Mouse (Mus musculus) MEL (cell line): ENCODE data around the gene Smim5. TPM values are rescaled to one million over a fixed set of nuclear protein-coding genes. Genes with fewer than 3 reads are reported as not detected.

Experiments used
- DNase-seq: peaks from one replicate; pipeline ENCODE4 v3.0.0; 2011; ENCODE audit warnings: low read depth, low spot score
- H3K27ac ChIP-seq: 2 replicates; pipeline ENCODE4 v1.5.1; 2012; ENCODE audit warnings: low read depth, mild to moderate bottlenecking, control low read depth, low read length, moderate library complexity; ENCODE audit not compliant: control insufficient read depth
- H3K27me3 ChIP-seq, 2 experiments: fragments of 150-350 bp in 1 of 2; sonication (generic) in 1 of 2; 2 replicates each; pipeline ENCODE4 v1.6.1; 2012; ENCODE audit warnings: low read length in 2 of 2, mild to moderate bottlenecking in 2 of 2, improper control_type of control experiment in 1 of 2, moderate library complexity in 1 of 2; ENCODE audit not compliant: insufficient read depth in 2 of 2, control insufficient read depth in 1 of 2
- H3K36me3 ChIP-seq, 2 experiments: 2 replicates each; pipeline ENCODE4 v1.6.1; 2012 to 2014; ENCODE audit warnings: low read length in 2 of 2, improper control_type of control experiment in 1 of 2, inconsistent platforms in 1 of 2, mild to moderate bottlenecking in 1 of 2; ENCODE audit not compliant: insufficient read depth in 2 of 2, control insufficient read depth in 1 of 2
- H3K4me1 ChIP-seq, 2 experiments: fragments of 150-350 bp in 1 of 2; sonication (generic) in 1 of 2; 2 replicates each; pipeline ENCODE4 v1.6.1; 2012; ENCODE audit warnings: low read length in 2 of 2, improper control_type of control experiment in 1 of 2, mild to moderate bottlenecking in 1 of 2; ENCODE audit not compliant: insufficient read depth in 2 of 2, control insufficient read depth in 1 of 2
- H3K4me3 ChIP-seq, 2 experiments: fragments of 150-350 bp in 1 of 2; sonication (generic) in 1 of 2; 2 replicates each; pipeline ENCODE4 v1.5.1; 2012; ENCODE audit warnings: low read depth in 2 of 2, low read length in 2 of 2, mild to moderate bottlenecking in 2 of 2, moderate library complexity in 2 of 2, control low read depth in 1 of 2, improper control_type of control experiment in 1 of 2; ENCODE audit not compliant: control insufficient read depth in 1 of 2, insufficient read depth in 1 of 2
- H3K79me2 ChIP-seq: 2 replicates; pipeline ENCODE4 v1.6.1; 2012; ENCODE audit warnings: mild to moderate bottlenecking, low read length, moderate library complexity; ENCODE audit not compliant: control insufficient read depth, poor library complexity, insufficient read depth
- H3K9ac ChIP-seq: 2 replicates; pipeline ENCODE4 v1.6.1; 2012; ENCODE audit warnings: low read depth, mild to moderate bottlenecking, control low read depth, low read length, moderate library complexity; ENCODE audit not compliant: control insufficient read depth, poor library complexity, severe bottlenecking
- H3K9me3 ChIP-seq: fragments of 150-350 bp; sonication (generic); replicated peaks from 2 replicates; pipeline ENCODE4 v1.6.1; 2012; ENCODE audit warnings: mild to moderate bottlenecking, low read length, improper control_type of control experiment, moderate library complexity; ENCODE audit not compliant: insufficient read depth
- BHLHE40 ChIP-seq: IDR thresholded peaks from 2 replicates; pipeline ENCODE4 v1.6.1; 2012; ENCODE audit warnings: low read depth, mild to moderate bottlenecking, inconsistent platforms, low read length, improper control_type of control experiment, borderline replicate concordance
- CHD1 ChIP-seq: IDR thresholded peaks from 2 replicates; pipeline ENCODE4 v1.6.1; 2012; ENCODE audit warnings: low read depth, mild to moderate bottlenecking, inconsistent platforms, low read length, improper control_type of control experiment
- CTCF ChIP-seq, 3 experiments: IDR thresholded peaks in 2 of 3; conservative IDR thresholded peaks in 1 of 3; 2 replicates each; pipeline ENCODE4 v1.5.1; 2011 to 2012; ENCODE audit warnings: low read length in 3 of 3, low read depth in 2 of 3, mild to moderate bottlenecking in 2 of 3, improper control_type of control experiment in 1 of 3, inconsistent platforms in 1 of 3, mixed read lengths in 1 of 3, moderate library complexity in 1 of 3; ENCODE audit not compliant: control insufficient read depth in 1 of 3, insufficient read depth in 1 of 3, poor library complexity in 1 of 3, severe bottlenecking in 1 of 3
- ELF1 ChIP-seq: IDR thresholded peaks from 2 replicates; pipeline ENCODE4 v1.6.1; 2014; ENCODE audit warnings: low read depth, mild to moderate bottlenecking, inconsistent platforms, low read length, improper control_type of control experiment, moderate library complexity
- GATA1 ChIP-seq: IDR thresholded peaks from 2 replicates; pipeline ENCODE4 v1.6.1; 2011; ENCODE audit warnings: low read depth, low read length, improper control_type of control experiment
- JUND ChIP-seq: IDR thresholded peaks from 2 replicates; pipeline ENCODE4 v1.6.1; 2011; ENCODE audit warnings: low read depth, mild to moderate bottlenecking, improper control_type of control experiment, low read length
- MAFK ChIP-seq: IDR thresholded peaks from 2 replicates; pipeline ENCODE4 v1.6.1; 2011; ENCODE audit warnings: low read depth, mild to moderate bottlenecking, low read length, improper control_type of control experiment, borderline replicate concordance
- MAX ChIP-seq: IDR thresholded peaks from 2 replicates; pipeline ENCODE4 v1.6.1; 2011; ENCODE audit warnings: low read length, improper control_type of control experiment
- MAZ ChIP-seq: IDR thresholded peaks from 2 replicates; pipeline ENCODE4 v1.6.1; 2012; ENCODE audit warnings: low read depth, mild to moderate bottlenecking, inconsistent platforms, low read length, improper control_type of control experiment
- MEF2A ChIP-seq: IDR thresholded peaks from 2 replicates; pipeline ENCODE4 v1.6.1; 2014; ENCODE audit warnings: low read depth, mild to moderate bottlenecking, inconsistent platforms, low read length, improper control_type of control experiment; ENCODE audit not compliant: poor library complexity, insufficient replicate concordance, severe bottlenecking; ENCODE audit errors: extremely low read depth
- MXI1 ChIP-seq: IDR thresholded peaks from 2 replicates; pipeline ENCODE4 v1.6.1; 2011; ENCODE audit warnings: mild to moderate bottlenecking, low read depth, low read length, improper control_type of control experiment
- MYB ChIP-seq: IDR thresholded peaks from 2 replicates; pipeline ENCODE4 v1.6.1; 2011; ENCODE audit warnings: mild to moderate bottlenecking, low read depth, low read length, improper control_type of control experiment
- MYC ChIP-seq: IDR thresholded peaks from 2 replicates; pipeline ENCODE4 v1.6.1; 2011; ENCODE audit warnings: low read depth, mild to moderate bottlenecking, low read length, improper control_type of control experiment, moderate library complexity
- POLR2A ChIP-seq, 2 experiments: IDR thresholded peaks; 2 replicates each; pipeline ENCODE4 v1.6.1; 2011 to 2012; ENCODE audit warnings: low read length in 2 of 2, mild to moderate bottlenecking in 2 of 2, control low read depth in 1 of 2, improper control_type of control experiment in 1 of 2, low read depth in 1 of 2, moderate library complexity in 1 of 2; ENCODE audit not compliant: control insufficient read depth in 1 of 2, insufficient read depth in 1 of 2, poor library complexity in 1 of 2
- POLR2AphosphoS2 ChIP-seq: IDR thresholded peaks from 2 replicates; pipeline ENCODE4 v1.6.1; 2011; ENCODE audit warnings: low read length, improper control_type of control experiment
- POLR2AphosphoS5 ChIP-seq: IDR thresholded peaks from 2 replicates; pipeline ENCODE4 v1.6.1; 2012; ENCODE audit warnings: low read depth, borderline replicate concordance, mild to moderate bottlenecking, inconsistent platforms, low read length, moderate library complexity, mixed read lengths
- RAD21 ChIP-seq: IDR thresholded peaks from 2 replicates; pipeline ENCODE4 v1.6.1; 2011; ENCODE audit warnings: mild to moderate bottlenecking, low read depth, low read length, improper control_type of control experiment
- RCOR1 ChIP-seq: IDR thresholded peaks from 2 replicates; pipeline ENCODE4 v1.6.1; 2012; ENCODE audit warnings: low read depth, mild to moderate bottlenecking, inconsistent platforms, low read length, improper control_type of control experiment
- SIN3A ChIP-seq: IDR thresholded peaks from 2 replicates; pipeline ENCODE4 v1.6.1; 2012; ENCODE audit warnings: low read length, improper control_type of control experiment, inconsistent platforms
- SMC3 ChIP-seq: IDR thresholded peaks from 2 replicates; pipeline ENCODE4 v1.6.1; 2011; ENCODE audit warnings: low read depth, low read length, improper control_type of control experiment
- TAL1 ChIP-seq: IDR thresholded peaks from 2 replicates; pipeline ENCODE4 v1.6.1; 2012; ENCODE audit warnings: mild to moderate bottlenecking, inconsistent platforms, low read length, moderate library complexity, mixed read lengths
- TCF12 ChIP-seq: IDR thresholded peaks from 2 replicates; pipeline ENCODE4 v1.6.1; 2014; ENCODE audit warnings: low read depth, mild to moderate bottlenecking, inconsistent platforms, low read length, improper control_type of control experiment, moderate library complexity
- UBTF ChIP-seq: IDR thresholded peaks from 2 replicates; pipeline ENCODE4 v1.6.1; 2012; ENCODE audit warnings: low read depth, mild to moderate bottlenecking, inconsistent platforms, low read length, improper control_type of control experiment, moderate library complexity, borderline replicate concordance; ENCODE audit not compliant: insufficient read depth
- USF1 ChIP-seq: IDR thresholded peaks from 2 replicates; pipeline ENCODE4 v1.6.1; 2014; ENCODE audit warnings: low read depth, mild to moderate bottlenecking, inconsistent platforms, low read length, improper control_type of control experiment, moderate library complexity
- ZKSCAN1 ChIP-seq: IDR thresholded peaks from 2 replicates; pipeline ENCODE4 v1.6.1; 2012; ENCODE audit warnings: low read depth, mild to moderate bottlenecking, inconsistent platforms, low read length, improper control_type of control experiment, moderate library complexity
- ZMIZ1 ChIP-seq: IDR thresholded peaks from 2 replicates; pipeline ENCODE4 v1.6.1; 2012; ENCODE audit warnings: low read depth, mild to moderate bottlenecking, inconsistent platforms, low read length, improper control_type of control experiment, moderate library complexity
- ZNF384 ChIP-seq: IDR thresholded peaks from 2 replicates; pipeline ENCODE4 v1.6.1; 2012; ENCODE audit warnings: low read depth, mild to moderate bottlenecking, inconsistent platforms, low read length, improper control_type of control experiment
- polyA plus RNA-seq, 2 experiments: library from polyadenylated mRNA; stranded (reverse) in 1 of 2; unstranded in 1 of 2; fragments of >175 nt in 1 of 2; fragments of >200 nt in 1 of 2; gene quantifications; 2 replicates each; pipeline versions ENCODE4 v1.2.1 to v1.2.4; 2012; ENCODE audit warnings: low replicate concordance in 2 of 2, low read depth in 1 of 2; ENCODE audit not compliant: insufficient read length in 2 of 2, insufficient read depth in 1 of 2, missing spikeins in 1 of 2
- total RNA-seq: library from RNA; depleted of rRNA; stranded (reverse); fragments of 300-350 nt; gene quantifications from 2 replicates; pipeline ENCODE4 v1.2.3, GENCODE M21; 2012

The Smim5 gene
- total and polyA plus RNA-seq, 3 experiments: 24.8 to 41.0 TPM; not detected in 1

DNA sequence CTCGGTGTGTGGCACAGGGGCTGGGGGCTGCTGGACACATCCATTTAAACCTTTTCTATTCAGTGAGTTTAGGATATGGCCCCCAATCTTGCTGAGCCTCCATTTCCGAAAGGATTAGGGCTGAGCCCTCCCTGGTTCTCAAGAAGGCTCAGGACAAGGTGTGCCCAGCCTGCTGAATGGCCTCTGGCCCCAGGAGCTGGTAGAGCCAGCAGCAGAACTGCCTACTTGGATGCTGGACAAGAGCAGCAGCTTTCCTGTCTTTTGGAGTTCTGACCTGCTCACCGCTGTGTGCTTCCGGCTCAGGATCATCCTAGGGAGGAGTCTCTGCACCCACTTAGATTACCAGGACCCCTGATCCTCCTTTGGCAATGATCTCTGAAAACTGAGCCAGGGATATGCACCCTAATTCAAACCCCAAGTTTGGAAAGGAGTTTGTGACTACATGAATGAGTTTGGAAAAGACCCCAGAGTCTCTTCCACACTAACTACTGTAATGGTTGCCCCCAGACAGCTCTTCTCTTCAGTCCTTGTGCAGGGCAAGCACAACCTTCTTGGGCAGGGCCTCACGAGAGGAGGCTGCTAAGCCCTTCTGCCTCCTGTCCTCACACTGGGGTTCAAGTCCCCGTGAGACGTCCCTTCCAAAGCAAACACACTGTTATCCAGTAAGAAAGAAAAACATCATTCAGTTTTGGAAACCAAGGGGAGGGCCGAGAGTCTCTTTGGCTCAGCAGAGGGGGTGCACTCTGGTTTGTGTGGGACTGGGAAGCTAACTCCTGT, 983 bp downstream of the Smim5 start:
- Histone ChIP-seq H3K27me3 (no peaks in the 10 kb centered on the region), H3K79me2 (peaks cover 34% of the 10 kb centered on the region), H3K36me3 (peaks cover 0 to 33% of the 10 kb centered on the region in 2 experiments; a peak in 2 of 4 replicates), H3K4me3 (peak overlapping the region; percentile 68 to 69), H3K9ac (peak overlapping the region; percentile 72), H3K4me1 (peaks cover 20 to 40% of the 10 kb centered on the region in 2 experiments), H3K27ac (peak overlapping the region; percentile 98), H3K9me3 (no peaks in the 10 kb centered on the region)
- DNase-seq: peak; percentile 69
- no peak for TF ChIP-seq TCF12
- no peak for TF ChIP-seq MEF2A
- TF ChIP-seq MAFK: no peak
- TF ChIP-seq MAZ: no peak
- TF ChIP-seq CHD1: no peak
- TF ChIP-seq POLR2AphosphoS5: 0 out of 2 replicates have a peak, but pooled peaks have one; percentile 29
- no peak for TF ChIP-seq MYB
- TF ChIP-seq MXI1: no peak
- no peak for TF ChIP-seq ZNF384
- peak in 1 of 2 experiments; percentile 32; a peak in 1 of 4 replicates for TF ChIP-seq POLR2A (IDR thresholded peaks at IDR 0.05; ENCODE audit: control insufficient read depth in 1 of 2, insufficient read depth in 1 of 2, low read depth in 1 of 2, low read length in 2 of 2, poor library complexity in 1 of 2)
- no peak for TF ChIP-seq RAD21
- no peak for TF ChIP-seq USF1
- no peak for TF ChIP-seq BHLHE40

GRCm38 (mm10) chr11:115901338-115902161, 1.8 kb downstream of the Smim5 start:
- DNase-seq: peak; percentile 98
- peak overlapping the region; percentile 98 for H3K27ac ChIP-seq
- no peaks in the 10 kb centered on the region for H3K27me3 ChIP-seq
- no peaks in the 10 kb centered on the region for H3K9me3 ChIP-seq
- H3K36me3 ChIP-seq: peaks cover 0 to 33% of the 10 kb centered on the region in 2 experiments; a peak in 2 of 4 replicates
- H3K4me1 ChIP-seq: peaks cover 20 to 40% of the 10 kb centered on the region in 2 experiments
- H3K79me2 ChIP-seq: peaks cover 34% of the 10 kb centered on the region
- H3K4me3 ChIP-seq: peak overlapping the region; percentile 68 to 69
- H3K9ac ChIP-seq: peak overlapping the region; percentile 74
- TF ChIP-seq SIN3A (peak; percentile 97), POLR2AphosphoS2 (peak; percentile 68), POLR2AphosphoS5 (0 out of 2 replicates have a peak, but pooled peaks have one; percentile 30), ELF1 (peak; percentile 63), MAFK (no peak), UBTF (peak; percentile 65; the same call in 1 of the 2 replicates), GATA1 (peak; percentile 99), TAL1 (peak; percentile 99), TCF12 (peak; percentile 99), SMC3 (no peak; the same call in 1 of the 2 replicates), RCOR1 (peak; percentile 54), ZKSCAN1 (no peak), MEF2A (no peak), BHLHE40 (peak; percentile 75; the same call in 1 of the 2 replicates), CTCF (IDR thresholded peaks at IDR 0.05 in 2 of 3, conservative IDR thresholded peaks at IDR 0.05 in 1 of 3; ENCODE audit: control insufficient read depth in 1 of 3, insufficient read depth in 1 of 3, low read depth in 2 of 3, low read length in 3 of 3, poor library complexity in 1 of 3, severe bottlenecking in 1 of 3) (no peak), MAZ (peak; percentile 97; the same call in 1 of the 2 replicates), ZMIZ1 (peak; percentile 89), MYB (peak; percentile 98), MAX (no peak), MYC (peak; percentile 70), JUND (peak; percentile 83)
